Mouse (Mus musculus): ENCODE measurements at regions not wholly inside any gene's neighbourhood (a gene's known extent, or its start where the extent isn't known, plus 50 kb on each side); places are given as distances from the start of the nearest gene placed in this dataset.
A peak's percentile ranks its signal among the peaks of the same experiment; 100 is the strongest.

- Histone ChIP-seq H3K36me3 (no peaks in the 10 kb centered on the region), H3K9ac (replicated peaks) (no peak overlapping the region), H3K4me2 (no peak overlapping the region), H3K4me3 (replicated peaks) (no peak overlapping the region), H3K27ac (replicated peaks) (no peak overlapping the region), H3K4me1 (0 out of 2 replicates have a peak, but pooled peaks cover 5% of the 10 kb centered on the region), H3K9me3 (replicated peaks) (no peaks in the 10 kb centered on the region), H3K27me3 (replicated peaks) (no peaks in the 10 kb centered on the region)
- ATAC-seq (ENCODE audit: low FRiP score) = no peak
Measured at GRCm38 (mm10) chr12:74658406-74658805, 342.2 kb upstream of the Gm11042 start.

- Histone ChIP-seq H3K27ac (replicated peaks) (0 out of 2 replicates have a peak overlapping the region, but pooled peaks have one; percentile 18), H3K9ac (replicated peaks) (no peak overlapping the region), H3K4me2 (no peak overlapping the region), H3K4me1 (0 out of 2 replicates have a peak, but pooled peaks cover 5% of the 10 kb centered on the region), H3K27me3 (replicated peaks) (no peaks in the 10 kb centered on the region), H3K9me3 (replicated peaks) (no peaks in the 10 kb centered on the region), H3K36me3 (no peaks in the 10 kb centered on the region), H3K4me3 (replicated peaks) (no peak overlapping the region)
- ATAC-seq (ENCODE audit: low FRiP score) = peak; percentile 86
- 42% methylated on average over 2 of the region's 2 CpGs for WGBS
Measured at GRCm38 (mm10) chr12:74657036-74657648, 340.9 kb upstream of the Gm11042 start.

- no peak for ATAC-seq (ENCODE audit: low FRiP score)
- 68% methylated on average over 1 of the region's 1 CpGs for WGBS
- H3K36me3 ChIP-seq = no peaks in the 10 kb centered on the region
- no peaks in the 10 kb centered on the region for H3K27me3 ChIP-seq (replicated peaks)
- H3K4me3 ChIP-seq (replicated peaks) = no peak overlapping the region
- no peaks in the 10 kb centered on the region for H3K9me3 ChIP-seq (replicated peaks)
- no peak overlapping the region for H3K27ac ChIP-seq (replicated peaks)
- no peaks in the 10 kb centered on the region for H3K4me1 ChIP-seq
- no peak overlapping the region for H3K4me2 ChIP-seq
- H3K9ac ChIP-seq (replicated peaks) = no peak overlapping the region
Measured at GRCm38 (mm10) chr12:74651256-74651655, 335.1 kb upstream of the Gm11042 start.

DNA sequence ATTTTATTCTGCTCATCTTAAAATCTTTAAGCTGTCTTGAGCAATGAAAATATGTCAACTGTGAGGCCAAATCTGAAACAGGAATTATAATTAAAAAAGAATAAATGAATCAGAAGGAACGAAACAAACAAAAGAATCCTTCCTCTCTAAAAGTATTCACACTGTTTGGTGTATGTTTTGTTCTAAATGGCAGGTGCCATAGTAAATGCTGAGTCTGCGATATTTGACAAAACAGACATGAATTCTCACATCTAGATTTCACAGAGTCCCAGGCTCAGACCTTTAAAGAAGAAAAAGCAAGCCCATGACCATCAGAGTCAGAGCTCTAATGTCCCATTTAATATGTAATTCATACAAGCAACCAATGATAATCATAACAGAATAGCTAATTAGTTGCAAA, 316.6 kb upstream of the Gm11042 start:
- no peak overlapping the region for H3K27ac ChIP-seq (replicated peaks)
- no peak for ATAC-seq (ENCODE audit: low FRiP score)
- 86% methylated on average over 2 of the region's 2 CpGs for WGBS
- H3K9me3 ChIP-seq (replicated peaks) = no peaks in the 10 kb centered on the region
- no peak overlapping the region for H3K4me2 ChIP-seq
- H3K27me3 ChIP-seq (replicated peaks) = no peaks in the 10 kb centered on the region
- no peaks in the 10 kb centered on the region for H3K4me1 ChIP-seq
- H3K4me3 ChIP-seq (replicated peaks) = no peak overlapping the region
- H3K36me3 ChIP-seq = no peaks in the 10 kb centered on the region
- no peak overlapping the region for H3K9ac ChIP-seq (replicated peaks)

- WGBS = 70% methylated on average over 2 of the region's 2 CpGs
- ATAC-seq (ENCODE audit: low FRiP score) = no peak
- H3K27me3 ChIP-seq (replicated peaks) = no peaks in the 10 kb centered on the region
- no peak overlapping the region for H3K4me3 ChIP-seq (replicated peaks)
- no peak overlapping the region for H3K27ac ChIP-seq (replicated peaks)
- H3K4me1 ChIP-seq = no peaks in the 10 kb centered on the region
- no peak overlapping the region for H3K9ac ChIP-seq (replicated peaks)
- no peaks in the 10 kb centered on the region for H3K36me3 ChIP-seq
- H3K4me2 ChIP-seq = no peak overlapping the region
- H3K9me3 ChIP-seq (replicated peaks) = no peaks in the 10 kb centered on the region
Measured at GRCm38 (mm10) chr12:74595208-74595607, 279.0 kb upstream of the Gm11042 start.

- Histone ChIP-seq H3K4me3 (replicated peaks) (no peak overlapping the region), H3K4me1 (no peaks in the 10 kb centered on the region), H3K4me2 (no peak overlapping the region), H3K9ac (replicated peaks) (no peak overlapping the region), H3K9me3 (replicated peaks) (no peaks in the 10 kb centered on the region), H3K27me3 (replicated peaks) (no peaks in the 10 kb centered on the region), H3K36me3 (no peaks in the 10 kb centered on the region), H3K27ac (replicated peaks) (no peak overlapping the region)
- 86% methylated on average over 2 of the region's 2 CpGs for WGBS
- ATAC-seq (ENCODE audit: low FRiP score) = no peak
Measured at GRCm38 (mm10) chr12:74554599-74554998, 238.4 kb upstream of the Gm11042 start.

DNA sequence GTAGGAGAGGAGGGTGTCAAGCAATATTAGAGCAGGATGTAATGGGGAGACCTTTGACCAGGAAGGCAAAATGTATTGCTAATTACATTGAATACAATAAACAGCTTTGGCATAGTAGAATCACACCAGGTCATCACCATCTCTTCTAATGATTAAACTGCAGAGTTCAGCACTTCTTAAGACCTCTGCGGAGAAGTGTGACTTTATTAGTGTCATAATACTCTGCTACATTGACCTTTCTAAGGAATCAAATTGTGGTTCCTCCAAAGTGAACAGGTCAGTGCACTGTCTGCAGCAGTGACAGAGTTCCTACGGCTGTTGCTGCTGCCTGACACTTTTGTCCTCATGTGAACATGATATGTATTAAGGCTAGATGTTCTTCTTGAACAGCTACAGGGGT, 228.0 kb upstream of the Gm11042 start:
- Histone ChIP-seq H3K9me3 (replicated peaks) (no peaks in the 10 kb centered on the region; the same call in 1 of the 2 replicates), H3K4me1 (no peaks in the 10 kb centered on the region), H3K36me3 (no peaks in the 10 kb centered on the region), H3K4me2 (no peak overlapping the region), H3K9ac (replicated peaks) (no peak overlapping the region), H3K4me3 (replicated peaks) (no peak overlapping the region), H3K27me3 (replicated peaks) (no peaks in the 10 kb centered on the region), H3K27ac (replicated peaks) (no peak overlapping the region)
- no peak for ATAC-seq (ENCODE audit: low FRiP score)
- WGBS = 74% methylated on average over 2 of the region's 2 CpGs

DNA sequence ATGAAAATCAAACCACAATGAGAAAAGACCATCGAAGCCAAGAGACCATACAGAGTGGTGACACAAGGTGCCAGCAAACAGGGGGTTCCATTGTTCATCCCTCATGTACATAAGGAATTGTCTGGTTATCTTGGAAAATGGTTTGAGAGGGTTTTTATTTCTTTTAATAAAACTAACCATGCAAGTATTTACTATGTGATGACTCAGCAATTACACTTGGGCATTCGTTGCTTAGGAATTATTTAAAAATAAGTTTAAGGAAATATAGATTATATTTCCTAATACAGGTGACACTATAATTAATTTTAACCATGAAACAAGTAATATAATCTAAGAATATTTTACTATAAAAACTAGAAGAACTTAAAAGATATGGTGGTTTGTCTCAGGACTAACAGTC, 218.7 kb upstream of the Gm11042 start:
- 89% methylated on average over 2 of the region's 2 CpGs for WGBS
- H3K9ac ChIP-seq (replicated peaks) = no peak overlapping the region
- no peaks in the 10 kb centered on the region for H3K4me1 ChIP-seq
- H3K27ac ChIP-seq (replicated peaks) = no peak overlapping the region
- no peaks in the 10 kb centered on the region for H3K36me3 ChIP-seq
- ATAC-seq (ENCODE audit: low FRiP score) = no peak
- no peaks in the 10 kb centered on the region for H3K27me3 ChIP-seq (replicated peaks)
- H3K4me3 ChIP-seq (replicated peaks) = no peak overlapping the region
- H3K9me3 ChIP-seq (replicated peaks) = no peaks in the 10 kb centered on the region
- no peak overlapping the region for H3K4me2 ChIP-seq

- no peaks in the 10 kb centered on the region for H3K27me3 ChIP-seq (replicated peaks)
- no peak overlapping the region for H3K4me2 ChIP-seq
- WGBS = 87% methylated on average over 5 of the region's 5 CpGs
- H3K9ac ChIP-seq (replicated peaks) = no peak overlapping the region
- H3K27ac ChIP-seq (replicated peaks) = no peak overlapping the region
- H3K4me3 ChIP-seq (replicated peaks) = no peak overlapping the region
- H3K4me1 ChIP-seq = 0 out of 2 replicates have a peak, but pooled peaks cover 2% of the 10 kb centered on the region
- no peaks in the 10 kb centered on the region for H3K36me3 ChIP-seq
- no peak for ATAC-seq (ENCODE audit: low FRiP score)
- no peaks in the 10 kb centered on the region for H3K9me3 ChIP-seq (replicated peaks)
Measured at GRCm38 (mm10) chr12:74528983-74529566, 212.9 kb upstream of the Gm11042 start.

DNA sequence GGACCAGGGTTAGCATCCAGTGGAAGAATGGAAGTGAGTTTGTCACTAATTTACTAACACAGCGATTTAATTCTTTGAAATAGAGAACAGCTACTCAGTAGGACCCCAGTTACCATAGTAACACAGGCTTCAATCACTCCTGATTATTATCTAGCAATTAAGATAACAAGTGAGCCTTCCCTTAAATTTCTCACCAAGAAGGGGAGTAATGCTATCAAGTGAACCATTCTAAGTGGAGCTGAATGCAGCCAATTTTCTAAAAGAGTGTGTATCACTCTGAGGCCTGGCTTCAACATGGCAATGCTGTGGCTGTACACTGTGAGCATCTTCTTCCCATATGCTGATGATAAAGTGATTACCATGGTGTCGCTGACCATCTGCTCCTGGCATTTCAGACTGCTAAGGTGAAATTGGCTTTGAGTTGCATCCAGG, 211.0 kb upstream of the Gm11042 start:
- Histone ChIP-seq H3K4me3 (replicated peaks) (no peak overlapping the region), H3K27me3 (replicated peaks) (no peaks in the 10 kb centered on the region), H3K9me3 (replicated peaks) (no peaks in the 10 kb centered on the region), H3K9ac (replicated peaks) (no peak overlapping the region), H3K4me2 (no peak overlapping the region), H3K27ac (replicated peaks) (no peak overlapping the region), H3K4me1 (0 out of 2 replicates have a peak, but pooled peaks cover 2% of the 10 kb centered on the region), H3K36me3 (no peaks in the 10 kb centered on the region)
- 0 out of 2 replicates have a peak, but pooled peaks have one; percentile 35 for ATAC-seq (ENCODE audit: low FRiP score)
- WGBS = 33% methylated on average over 2 of the region's 2 CpGs

DNA sequence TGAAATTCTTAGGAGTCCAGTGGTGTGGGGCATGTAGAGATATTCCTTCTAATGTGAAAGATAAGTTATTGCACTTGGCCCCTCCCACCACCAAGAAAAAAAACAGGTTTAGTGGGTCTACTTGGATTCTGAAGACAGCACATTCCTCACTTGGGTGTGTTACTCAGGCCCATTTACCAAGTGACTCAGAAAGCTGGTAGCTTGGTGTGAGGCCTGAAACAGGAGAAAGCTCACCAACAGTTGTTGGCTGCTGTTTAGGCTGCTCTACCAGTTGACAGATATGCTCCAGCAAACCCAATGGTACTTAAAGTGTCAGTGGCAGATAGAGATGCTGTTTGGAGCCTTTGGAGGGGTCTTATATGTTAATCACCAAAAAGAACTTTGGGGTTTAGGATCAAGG, 207.8 kb upstream of the Gm11042 start:
- no peak overlapping the region for H3K4me3 ChIP-seq (replicated peaks)
- no peaks in the 10 kb centered on the region for H3K27me3 ChIP-seq (replicated peaks)
- no peak for ATAC-seq (ENCODE audit: low FRiP score)
- H3K36me3 ChIP-seq = no peaks in the 10 kb centered on the region
- H3K9me3 ChIP-seq (replicated peaks) = no peaks in the 10 kb centered on the region
- 0 out of 2 replicates have a peak, but pooled peaks cover 2% of the 10 kb centered on the region for H3K4me1 ChIP-seq
- H3K4me2 ChIP-seq = no peak overlapping the region
- H3K27ac ChIP-seq (replicated peaks) = no peak overlapping the region
- H3K9ac ChIP-seq (replicated peaks) = no peak overlapping the region

DNA sequence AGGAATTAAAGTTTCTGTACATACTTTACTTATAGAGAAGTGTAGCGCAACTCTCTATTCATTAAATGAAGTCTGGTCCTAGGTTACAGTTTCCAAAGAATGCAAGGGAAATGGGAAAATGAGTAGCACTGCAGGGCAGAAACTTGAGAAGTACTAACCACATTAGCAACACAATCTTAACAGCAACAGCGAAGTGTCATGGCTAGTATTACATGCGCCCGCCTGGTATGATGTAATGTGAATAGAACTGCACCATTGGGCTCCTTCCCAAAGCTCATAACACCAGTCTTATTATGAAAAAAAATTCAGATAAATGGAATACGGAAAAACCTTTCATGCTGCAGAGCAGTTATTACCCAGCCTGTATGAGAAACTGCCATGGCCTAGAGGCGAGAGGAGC, 201.8 kb upstream of the Gm11042 start:
- H3K4me1 ChIP-seq = no peaks in the 10 kb centered on the region
- ATAC-seq (ENCODE audit: low FRiP score) = no peak
- H3K9ac ChIP-seq (replicated peaks) = no peak overlapping the region
- H3K4me2 ChIP-seq = no peak overlapping the region
- WGBS = 87% methylated on average over 6 of the region's 6 CpGs
- H3K27ac ChIP-seq (replicated peaks) = no peak overlapping the region
- H3K4me3 ChIP-seq (replicated peaks) = no peak overlapping the region
- no peaks in the 10 kb centered on the region for H3K36me3 ChIP-seq
- no peaks in the 10 kb centered on the region for H3K9me3 ChIP-seq (replicated peaks)
- H3K27me3 ChIP-seq (replicated peaks) = no peaks in the 10 kb centered on the region
